Mouse (Mus musculus) neural tube, embryonic 14.5 days (tissue): Measurements from ENCODE around the gene Nmrk1. TPM values are rescaled to one million over a fixed set of nuclear protein-coding genes. Genes with fewer than 3 reads are reported as not detected.
"Not testable (repeated sequence)": the region's sequence is repeated elsewhere in the genome, so short reads cannot be mapped to it uniquely, and the experiment has no call there.

Experiments used
- ATAC-seq: fragments of 200-750 bp; cut with Nextera tagmentation; 2 replicates; pipeline ENCODE4 v1.8.0; 2017; ENCODE audit warnings: low read depth, mild to moderate bottlenecking, moderate TSS enrichment, moderate library complexity
- H3K27ac ChIP-seq: fragments of 300-500 bp; sonication (generic); 2 replicates; pipeline ENCODE4 v1.5.1; 2014; ENCODE audit warnings: low read depth, mild to moderate bottlenecking, control low read depth, low read length, moderate library complexity, mixed read lengths
- H3K27me3 ChIP-seq: fragments of 300-500 bp; sonication (generic); 2 replicates; pipeline ENCODE4 v1.6.1; 2014; ENCODE audit warnings: low read length; ENCODE audit not compliant: control insufficient read depth, insufficient read depth
- H3K36me3 ChIP-seq: fragments of 300-500 bp; sonication (generic); 2 replicates; pipeline ENCODE4 v1.6.1; 2014; ENCODE audit warnings: low read length, mixed read lengths; ENCODE audit not compliant: control insufficient read depth, insufficient read depth
- H3K4me1 ChIP-seq: fragments of 300-500 bp; sonication (generic); 2 replicates; pipeline ENCODE4 v1.6.1; 2014; ENCODE audit warnings: low read length; ENCODE audit not compliant: control insufficient read depth, insufficient read depth
- H3K4me2 ChIP-seq: fragments of 300-500 bp; sonication (generic); 2 replicates; pipeline ENCODE4 v1.6.1; 2014; ENCODE audit warnings: mild to moderate bottlenecking, low read depth, low read length, control low read depth
- H3K4me3 ChIP-seq: fragments of 300-500 bp; sonication (generic); 2 replicates; pipeline ENCODE4 v1.5.1; 2014; ENCODE audit warnings: low read depth, low read length, control low read depth, mixed read lengths
- H3K9ac ChIP-seq: fragments of 300-500 bp; sonication (generic); replicated peaks from 2 replicates; pipeline ENCODE4 v1.6.1; 2014; ENCODE audit warnings: low read depth, mild to moderate bottlenecking, control low read depth, low read length, mixed read lengths
- H3K9me3 ChIP-seq: fragments of 300-500 bp; sonication (generic); 2 replicates; pipeline ENCODE4 v1.6.1; 2016; ENCODE audit warnings: low read length; ENCODE audit not compliant: control insufficient read depth
- WGBS: fragments of 180-500 bp; shearing (Covaris S2); extraction: QIAGEN DNeasy Blood & Tissue Kit; methylation state at CpG from one replicate; pipeline ENCODE4 v1.1.7; 2014; 5-methylcytosine and 5-hydroxymethylcytosine counted together
- polyA plus RNA-seq: library from polyadenylated mRNA; unstranded; fragments of >200 nt; fragmentation: Nextera tagmentation; extraction: Ambion mirVana; gene quantifications from 2 replicates; pipeline ENCODE4 v1.2.1, GENCODE M21; 2014

Gene Nmrk1
- polyA plus RNA-seq: 9.4 and 9.5 TPM in 2 replicates

DNA sequence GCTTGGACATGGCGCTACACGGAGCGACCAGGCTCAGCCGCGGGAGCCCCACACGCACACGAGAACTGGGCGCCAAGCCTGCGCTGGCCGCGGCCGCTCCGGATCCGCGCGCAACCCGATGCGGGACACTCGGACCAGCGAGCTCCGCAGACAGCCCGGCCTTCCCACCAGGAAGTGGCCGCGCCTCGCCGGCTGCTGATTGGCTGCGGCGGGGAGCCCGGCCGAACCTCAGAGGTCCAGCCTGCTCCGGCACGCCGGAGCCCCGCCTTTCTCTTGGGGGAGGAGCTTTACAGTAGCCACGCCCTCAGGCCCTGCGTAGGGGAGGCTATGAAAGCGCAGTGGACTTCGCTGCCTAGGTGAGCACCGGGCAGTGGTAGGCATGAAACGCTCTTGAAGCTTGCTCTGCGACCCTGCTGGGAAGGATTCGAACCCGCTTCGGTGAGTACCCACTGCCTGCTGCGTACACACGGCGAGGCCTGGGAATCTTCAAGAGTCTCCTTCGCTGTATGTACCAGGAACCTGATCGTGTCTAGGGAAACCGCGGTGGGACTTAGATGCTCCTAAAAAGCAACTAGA lies at the start of gene Nmrk1, which contains the start of gene Ostf1:
Nmrk1 (plus strand) TSS at position 307 of the 576 bp plus-strand sequence.
Ostf1 (minus strand) TSS at position 180 of the 576 bp plus-strand sequence.
- peak within 1 kb of the TSS; percentile 52 for H3K9ac ChIP-seq
- ATAC-seq: peak; percentile 98
- WGBS: 1% methylated on average over 51 of the region's 51 CpGs
- H3K36me3 ChIP-seq: no peaks in the 10 kb centered on the region
- no peaks in the 10 kb centered on the region for H3K9me3 ChIP-seq
- H3K4me2 ChIP-seq: peak within 1 kb of the TSS; percentile 90
- H3K27me3 ChIP-seq: no peaks in the 10 kb centered on the region
- H3K4me3 ChIP-seq: peak within 1 kb of the TSS; percentile 47
- 0 out of 2 replicates have a peak within 1 kb of the TSS, but pooled peaks have one; percentile 6 for H3K27ac ChIP-seq
- no peaks in the 10 kb centered on the region; the same call in 1 of the 2 replicates for H3K4me1 ChIP-seq

- no peak for ATAC-seq
- Histone ChIP-seq H3K4me2 (no peak overlapping the region), H3K4me3 (no peak overlapping the region), H3K9me3 (no peaks in the 10 kb centered on the region), H3K27me3 (no peaks in the 10 kb centered on the region), H3K9ac (no peak overlapping the region), H3K27ac (no peak overlapping the region), H3K4me1 (peaks cover 7% of the 10 kb centered on the region; the same call in 1 of the 2 replicates), H3K36me3 (no peaks in the 10 kb centered on the region)
- WGBS: 96% methylated on average over 9 of the region's 9 CpGs
Measured at GRCm38 (mm10) chr19:18582226-18582625, 49.5 kb upstream of the Nmrk1 start.

- Histone ChIP-seq H3K4me3 (no peak overlapping the region), H3K27ac (no peak overlapping the region), H3K9me3 (no peaks in the 10 kb centered on the region), H3K9ac (no peak overlapping the region), H3K27me3 (no peaks in the 10 kb centered on the region), H3K36me3 (no peaks in the 10 kb centered on the region), H3K4me2 (no peak overlapping the region), H3K4me1 (peaks cover 7% of the 10 kb centered on the region; the same call in 1 of the 2 replicates)
- WGBS: 89% methylated on average over 6 of the region's 6 CpGs
- no peak for ATAC-seq
Measured at GRCm38 (mm10) chr19:18582887-18583286, 48.9 kb upstream of the Nmrk1 start.

DNA sequence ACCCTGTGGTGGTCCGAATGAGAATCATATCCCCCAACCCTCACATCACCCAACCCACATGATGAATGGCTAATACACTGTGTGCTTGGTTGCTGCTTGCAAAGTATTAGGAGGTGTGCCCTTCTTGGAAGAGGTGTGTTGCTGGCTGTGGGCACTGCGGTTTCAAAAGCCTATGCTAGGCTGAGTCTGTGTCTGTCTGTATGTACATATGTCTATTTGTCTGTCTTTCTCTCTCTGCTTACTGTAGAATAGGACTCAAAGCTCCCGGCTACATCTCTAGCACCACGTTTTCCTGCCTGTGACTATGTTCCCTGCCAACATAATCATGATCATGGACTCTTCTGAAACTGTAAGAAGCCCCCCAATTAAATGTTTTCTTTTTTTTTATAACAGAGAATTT lies 48.0 kb upstream of the Nmrk1 start:
- no peak for ATAC-seq
- Histone ChIP-seq H3K4me1 (peaks cover 3% of the 10 kb centered on the region; the same call in 1 of the 2 replicates), H3K9me3 (no peaks in the 10 kb centered on the region), H3K4me3 (no peak overlapping the region), H3K4me2 (no peak overlapping the region), H3K9ac (no peak overlapping the region), H3K27me3 (no peaks in the 10 kb centered on the region), H3K36me3 (no peaks in the 10 kb centered on the region), H3K27ac (no peak overlapping the region)
- WGBS: 88% methylated on average over 4 of the region's 4 CpGs

DNA sequence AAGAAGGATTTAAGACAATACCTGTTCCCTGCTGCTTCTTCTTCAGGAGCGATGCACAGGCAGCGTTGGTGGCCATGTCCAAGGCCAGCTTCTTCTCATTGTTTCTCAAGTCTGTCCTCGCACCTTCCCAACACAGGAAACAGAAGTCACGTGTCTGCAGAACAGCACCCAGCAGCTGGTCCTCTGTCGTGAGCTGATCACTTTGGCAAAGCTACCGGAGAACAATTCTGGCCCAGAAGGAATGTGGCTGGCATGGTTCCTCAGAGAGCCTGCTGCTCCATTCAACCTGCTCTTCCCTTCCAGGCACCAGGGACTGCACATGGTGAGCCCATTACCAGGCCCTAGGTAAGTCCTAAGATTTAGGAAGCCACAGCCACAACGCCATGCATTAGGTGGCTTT lies 47.1 kb upstream of the Nmrk1 start:
- H3K4me1 ChIP-seq: no peaks in the 10 kb centered on the region
- no peaks in the 10 kb centered on the region for H3K9me3 ChIP-seq
- no peak overlapping the region for H3K4me2 ChIP-seq
- 91% methylated on average over 7 of the region's 7 CpGs for WGBS
- no peak overlapping the region for H3K27ac ChIP-seq
- no peak for ATAC-seq
- no peaks in the 10 kb centered on the region for H3K36me3 ChIP-seq
- H3K27me3 ChIP-seq: no peaks in the 10 kb centered on the region
- no peak overlapping the region for H3K4me3 ChIP-seq
- H3K9ac ChIP-seq: no peak overlapping the region

DNA sequence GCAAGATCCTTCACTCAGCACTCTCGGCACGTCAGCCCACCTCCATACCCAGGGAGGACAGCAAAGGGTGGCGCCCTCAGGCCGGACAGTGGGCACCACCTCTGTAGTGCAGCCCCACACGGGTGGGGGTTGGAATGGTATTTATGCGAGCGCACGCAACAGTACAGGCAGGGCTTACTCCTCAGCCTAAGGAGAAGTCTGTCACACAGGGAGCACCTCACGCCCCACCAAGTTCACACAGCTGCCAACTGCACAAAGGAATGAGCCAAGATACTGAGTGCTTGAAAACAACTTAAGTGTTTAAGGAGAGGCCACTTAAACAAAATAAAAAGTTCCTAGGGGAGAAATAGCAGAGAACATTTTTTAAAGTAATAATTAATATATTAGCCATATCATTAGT lies 44.6 kb upstream of the Nmrk1 start:
- no peaks in the 10 kb centered on the region for H3K36me3 ChIP-seq
- H3K9me3 ChIP-seq: no peaks in the 10 kb centered on the region
- H3K4me3 ChIP-seq: no peak overlapping the region
- no peaks in the 10 kb centered on the region for H3K27me3 ChIP-seq
- 94% methylated on average over 9 of the region's 9 CpGs for WGBS
- no peak overlapping the region for H3K27ac ChIP-seq
- ATAC-seq: no peak
- no peaks in the 10 kb centered on the region for H3K4me1 ChIP-seq
- no peak overlapping the region for H3K9ac ChIP-seq
- H3K4me2 ChIP-seq: no peak overlapping the region

- H3K27ac ChIP-seq: no peak overlapping the region
- no peaks in the 10 kb centered on the region for H3K4me1 ChIP-seq
- H3K4me2 ChIP-seq: no peak overlapping the region
- WGBS: 80% methylated on average over 1 of the region's 1 CpGs
- no peaks in the 10 kb centered on the region for H3K36me3 ChIP-seq
- H3K9ac ChIP-seq: no peak overlapping the region
- H3K27me3 ChIP-seq: no peaks in the 10 kb centered on the region
- no peak overlapping the region for H3K4me3 ChIP-seq
- no peak for ATAC-seq
- H3K9me3 ChIP-seq: no peaks in the 10 kb centered on the region
Measured at GRCm38 (mm10) chr19:18588243-18588642, 43.5 kb upstream of the Nmrk1 start.

GRCm38 (mm10) chr19:18588801-18589200 lies 42.9 kb upstream of the Nmrk1 start:
- not testable (repeated sequence) for H3K27ac ChIP-seq, H3K9me3 ChIP-seq, H3K4me2 ChIP-seq, H3K9ac ChIP-seq, ATAC-seq, H3K4me1 ChIP-seq, H3K4me3 ChIP-seq, H3K27me3 ChIP-seq, H3K36me3 ChIP-seq
- WGBS: 98% methylated on average over 10 of the region's 10 CpGs

- Histone ChIP-seq H3K9me3 (no peaks in the 10 kb centered on the region), H3K27me3 (no peaks in the 10 kb centered on the region), H3K27ac (no peak overlapping the region), H3K36me3 (no peaks in the 10 kb centered on the region), H3K9ac (no peak overlapping the region), H3K4me1 (no peaks in the 10 kb centered on the region), H3K4me2 (no peak overlapping the region), H3K4me3 (no peak overlapping the region)
- WGBS: 95% methylated on average over 8 of the region's 8 CpGs
- ATAC-seq: no peak
Measured at GRCm38 (mm10) chr19:18589276-18589675, 42.5 kb upstream of the Nmrk1 start.
